Mouse (Mus musculus): ENCODE measurements around the gene Spef2. TPM values are rescaled to one million over a fixed set of nuclear protein-coding genes. Genes with fewer than 3 reads are reported as not detected.

Gene Spef2
- total and polyA plus RNA-seq, 2 experiments from 2014 or later, result 0.11 to 1.1 TPM

- DNase-seq (ENCODE audit: low spot score) (no peak), ATAC-seq (ENCODE audit: insufficient read depth, low read depth) (no peak)
- Histone ChIP-seq H3K27me3 (ENCODE audit: control insufficient read depth, insufficient read depth, low read length) (no peaks in the 10 kb centered on the region), H3K27ac (ENCODE audit: low read depth) (no peak overlapping the region), H3K9me3 (replicated peaks; ENCODE audit: control insufficient read depth, low read length) (no peaks in the 10 kb centered on the region), H3K9ac (replicated peaks; ENCODE audit: low read depth, low read length) (no peak overlapping the region), H3K36me3 (replicated peaks; ENCODE audit: control insufficient read depth, insufficient read depth, low read length) (no peaks in the 10 kb centered on the region), H3K4me1 (ENCODE audit: control insufficient read depth, insufficient read depth) (no peaks in the 10 kb centered on the region), H3K4me2 (ENCODE audit: low read depth, low read length) (no peak overlapping the region), H3K4me3 (ENCODE audit: low read depth, low read length) (no peak overlapping the region)
- 75% methylated on average over 1 of the region's 1 CpGs for WGBS
- TF ChIP-seq CTCF (IDR thresholded peaks at IDR 0.05; ENCODE audit: low read depth) (no peak), EP300 (IDR thresholded peaks at IDR 0.05; ENCODE audit: low read depth) (no peak)
Observed at GRCm38 (mm10) chr15:9661215-9661614, 87.5 kb downstream of the Spef2 start.

DNA sequence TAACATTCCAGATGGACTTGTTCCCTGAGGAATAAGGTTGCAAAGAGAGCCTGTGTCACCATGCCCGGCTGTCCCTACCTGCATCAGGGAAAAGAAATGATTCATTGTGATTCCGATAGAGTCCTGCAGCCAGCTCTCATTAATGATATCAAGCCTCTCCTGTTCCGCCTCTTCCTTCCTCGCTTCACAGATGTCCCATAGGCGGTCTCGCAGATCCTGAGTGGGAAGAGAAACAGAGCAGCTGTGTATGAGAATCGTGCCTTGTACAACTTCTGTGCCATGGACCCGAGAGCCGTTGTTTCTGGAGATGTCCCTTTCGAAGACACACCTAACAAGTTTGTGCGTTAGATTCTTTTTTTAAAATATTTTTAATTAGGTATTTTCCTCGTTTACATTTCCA lies 114.2 kb downstream of the Spef2 start:
- H3K36me3 ChIP-seq (replicated peaks; ENCODE audit: control insufficient read depth, insufficient read depth, low read length), result no peaks in the 10 kb centered on the region
- no peak overlapping the region for H3K9ac ChIP-seq (replicated peaks; ENCODE audit: low read depth, low read length)
- no peak overlapping the region for H3K4me2 ChIP-seq (ENCODE audit: low read depth, low read length)
- TF ChIP-seq CTCF (IDR thresholded peaks at IDR 0.05; ENCODE audit: low read depth) (no peak), EP300 (IDR thresholded peaks at IDR 0.05; ENCODE audit: low read depth) (no peak)
- H3K27ac ChIP-seq (ENCODE audit: low read depth), result no peak overlapping the region
- ATAC-seq (ENCODE audit: insufficient read depth, low read depth), result no peak
- no peaks in the 10 kb centered on the region for H3K9me3 ChIP-seq (replicated peaks; ENCODE audit: control insufficient read depth, low read length)
- no peak overlapping the region for H3K4me3 ChIP-seq (ENCODE audit: low read depth, low read length)
- no peak for DNase-seq (ENCODE audit: low spot score)
- no peaks in the 10 kb centered on the region for H3K4me1 ChIP-seq (ENCODE audit: control insufficient read depth, insufficient read depth)
- 79% methylated on average over 12 of the region's 12 CpGs for WGBS
- H3K27me3 ChIP-seq (ENCODE audit: control insufficient read depth, insufficient read depth, low read length), result no peaks in the 10 kb centered on the region

DNA sequence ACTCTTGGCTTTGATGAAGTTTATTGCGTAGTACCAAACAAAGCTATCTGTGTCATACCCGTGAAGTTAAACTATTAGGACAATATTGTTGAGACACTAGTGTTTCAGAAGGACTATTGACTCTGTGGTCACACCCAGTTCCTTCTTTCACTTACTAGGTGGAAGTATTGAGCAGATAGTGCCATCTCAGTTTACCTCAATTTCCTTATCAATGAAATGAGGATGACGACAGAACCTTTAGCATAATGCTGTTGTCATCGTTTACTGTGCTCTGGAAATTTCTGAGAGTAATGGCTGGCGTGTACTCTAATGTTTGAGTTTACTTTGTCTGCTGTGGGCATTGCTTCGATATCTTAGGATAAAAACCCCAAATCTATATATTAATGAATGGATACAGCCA lies 117.0 kb downstream of the Spef2 start:
- Histone ChIP-seq H3K27me3 (ENCODE audit: control insufficient read depth, insufficient read depth, low read length) (no peaks in the 10 kb centered on the region), H3K4me1 (ENCODE audit: control insufficient read depth, insufficient read depth) (no peaks in the 10 kb centered on the region), H3K9ac (replicated peaks; ENCODE audit: low read depth, low read length) (no peak overlapping the region), H3K27ac (ENCODE audit: low read depth) (no peak overlapping the region), H3K36me3 (replicated peaks; ENCODE audit: control insufficient read depth, insufficient read depth, low read length) (no peaks in the 10 kb centered on the region), H3K4me2 (ENCODE audit: low read depth, low read length) (no peak overlapping the region), H3K9me3 (replicated peaks; ENCODE audit: control insufficient read depth, low read length) (no peaks in the 10 kb centered on the region), H3K4me3 (ENCODE audit: low read depth, low read length) (no peak overlapping the region)
- DNase-seq (ENCODE audit: low spot score), result no peak
- no peak for TF ChIP-seq CTCF (IDR thresholded peaks at IDR 0.05; ENCODE audit: low read depth)
- no peak for TF ChIP-seq EP300 (IDR thresholded peaks at IDR 0.05; ENCODE audit: low read depth)
- WGBS, result 83% methylated on average over 6 of the region's 6 CpGs
- no peak for ATAC-seq (ENCODE audit: insufficient read depth, low read depth)

GRCm38 (mm10) chr15:9629660-9630059 lies 119.0 kb downstream of the Spef2 start:
- ATAC-seq (ENCODE audit: insufficient read depth, low read depth) (no peak), DNase-seq (ENCODE audit: low spot score) (no peak)
- Histone ChIP-seq H3K4me2 (ENCODE audit: low read depth, low read length) (no peak overlapping the region), H3K4me3 (ENCODE audit: low read depth, low read length) (no peak overlapping the region), H3K9me3 (replicated peaks; ENCODE audit: control insufficient read depth, low read length) (no peaks in the 10 kb centered on the region), H3K9ac (replicated peaks; ENCODE audit: low read depth, low read length) (no peak overlapping the region), H3K36me3 (replicated peaks; ENCODE audit: control insufficient read depth, insufficient read depth, low read length) (no peaks in the 10 kb centered on the region), H3K4me1 (ENCODE audit: control insufficient read depth, insufficient read depth) (no peaks in the 10 kb centered on the region), H3K27ac (ENCODE audit: low read depth) (no peak overlapping the region), H3K27me3 (ENCODE audit: control insufficient read depth, insufficient read depth, low read length) (no peaks in the 10 kb centered on the region)
- WGBS, result 62% methylated on average over 1 of the region's 1 CpGs
- no peak for TF ChIP-seq CTCF (IDR thresholded peaks at IDR 0.05; ENCODE audit: low read depth)
- no peak for TF ChIP-seq EP300 (IDR thresholded peaks at IDR 0.05; ENCODE audit: low read depth)

- H3K9ac ChIP-seq (replicated peaks; ENCODE audit: low read depth, low read length), result no peak overlapping the region
- TF ChIP-seq CTCF (IDR thresholded peaks at IDR 0.05; ENCODE audit: low read depth) (no peak), EP300 (IDR thresholded peaks at IDR 0.05; ENCODE audit: low read depth) (no peak)
- WGBS, result 72% methylated on average over 2 of the region's 2 CpGs
- H3K9me3 ChIP-seq (replicated peaks; ENCODE audit: control insufficient read depth, low read length), result no peaks in the 10 kb centered on the region
- no peaks in the 10 kb centered on the region for H3K36me3 ChIP-seq (replicated peaks; ENCODE audit: control insufficient read depth, insufficient read depth, low read length)
- H3K4me1 ChIP-seq (ENCODE audit: control insufficient read depth, insufficient read depth), result no peaks in the 10 kb centered on the region
- H3K27me3 ChIP-seq (ENCODE audit: control insufficient read depth, insufficient read depth, low read length), result no peaks in the 10 kb centered on the region
- no peak overlapping the region for H3K4me3 ChIP-seq (ENCODE audit: low read depth, low read length)
- no peak overlapping the region for H3K4me2 ChIP-seq (ENCODE audit: low read depth, low read length)
- H3K27ac ChIP-seq (ENCODE audit: low read depth), result no peak overlapping the region
- no peak for ATAC-seq (ENCODE audit: insufficient read depth, low read depth)
- no peak for DNase-seq (ENCODE audit: low spot score)
Observed at GRCm38 (mm10) chr15:9624619-9625018, 124.0 kb downstream of the Spef2 start.

- peak; percentile 16 for DNase-seq (ENCODE audit: low spot score)
- no peak overlapping the region for H3K27ac ChIP-seq (ENCODE audit: low read depth)
- 45% methylated on average over 4 of the region's 4 CpGs for WGBS
Observed at GRCm38 (mm10) chr15:9608177-9608576, 140.5 kb downstream of the Spef2 start.

More at GRCm38 (mm10) chr15:9608177-9608576, 140.5 kb downstream of the Spef2 start:
- ATAC-seq (ENCODE audit: insufficient read depth, low read depth), result no peak
- TF ChIP-seq EP300 (IDR thresholded peaks at IDR 0.05; ENCODE audit: low read depth) (no peak), CTCF (IDR thresholded peaks at IDR 0.05; ENCODE audit: low read depth) (peak; percentile 70)
- Histone ChIP-seq H3K4me1 (ENCODE audit: control insufficient read depth, insufficient read depth) (no peaks in the 10 kb centered on the region), H3K9ac (replicated peaks; ENCODE audit: low read depth, low read length) (no peak overlapping the region), H3K4me2 (ENCODE audit: low read depth, low read length) (no peak overlapping the region), H3K27me3 (ENCODE audit: control insufficient read depth, insufficient read depth, low read length) (no peaks in the 10 kb centered on the region), H3K9me3 (replicated peaks; ENCODE audit: control insufficient read depth, low read length) (no peaks in the 10 kb centered on the region), H3K4me3 (ENCODE audit: low read depth, low read length) (no peak overlapping the region), H3K36me3 (replicated peaks; ENCODE audit: control insufficient read depth, insufficient read depth, low read length) (no peaks in the 10 kb centered on the region)
